Mouse (Mus musculus) MEL (cell line): ENCODE data around the gene 6430548M08Rik.

Experiments used
- CHD1 ChIP-seq: IDR thresholded peaks from 2 replicates; pipeline ENCODE4 v1.6.1; 2012; ENCODE audit warnings: low read depth, mild to moderate bottlenecking, inconsistent platforms, low read length, improper control_type of control experiment
- CTCF ChIP-seq, 3 experiments: IDR thresholded peaks in 2 of 3; conservative IDR thresholded peaks in 1 of 3; 2 replicates each; pipeline ENCODE4 v1.5.1; 2011 to 2012; ENCODE audit warnings: low read length in 3 of 3, low read depth in 2 of 3, mild to moderate bottlenecking in 2 of 3, improper control_type of control experiment in 1 of 3, inconsistent platforms in 1 of 3, mixed read lengths in 1 of 3, moderate library complexity in 1 of 3; ENCODE audit not compliant: control insufficient read depth in 1 of 3, insufficient read depth in 1 of 3, poor library complexity in 1 of 3, severe bottlenecking in 1 of 3
- ELF1 ChIP-seq: IDR thresholded peaks from 2 replicates; pipeline ENCODE4 v1.6.1; 2014; ENCODE audit warnings: low read depth, mild to moderate bottlenecking, inconsistent platforms, low read length, improper control_type of control experiment, moderate library complexity
- GABPA ChIP-seq: IDR thresholded peaks from 2 replicates; pipeline ENCODE4 v1.6.1; 2012; ENCODE audit warnings: low read depth, mild to moderate bottlenecking, inconsistent platforms, low read length, improper control_type of control experiment, moderate library complexity
- HCFC1 ChIP-seq: IDR thresholded peaks from 2 replicates; pipeline ENCODE4 v1.6.1; 2012; ENCODE audit warnings: low read depth, mild to moderate bottlenecking, inconsistent platforms, low read length, improper control_type of control experiment, moderate library complexity
- JUND ChIP-seq: IDR thresholded peaks from 2 replicates; pipeline ENCODE4 v1.6.1; 2011; ENCODE audit warnings: low read depth, mild to moderate bottlenecking, improper control_type of control experiment, low read length
- KAT2A ChIP-seq: conservative IDR thresholded peaks from 2 replicates; pipeline ENCODE4 v1.6.1; 2012; ENCODE audit warnings: low read depth, low read length, improper control_type of control experiment, inconsistent platforms
- MAFK ChIP-seq: IDR thresholded peaks from 2 replicates; pipeline ENCODE4 v1.6.1; 2011; ENCODE audit warnings: low read depth, mild to moderate bottlenecking, low read length, improper control_type of control experiment, borderline replicate concordance
- MAX ChIP-seq: IDR thresholded peaks from 2 replicates; pipeline ENCODE4 v1.6.1; 2011; ENCODE audit warnings: low read length, improper control_type of control experiment
- NELFE ChIP-seq: IDR thresholded peaks from 2 replicates; pipeline ENCODE4 v1.6.1; 2011; ENCODE audit warnings: low read depth, low read length, improper control_type of control experiment
- POLR2A ChIP-seq, 2 experiments: IDR thresholded peaks; 2 replicates each; pipeline ENCODE4 v1.6.1; 2011 to 2012; ENCODE audit warnings: low read length in 2 of 2, mild to moderate bottlenecking in 2 of 2, control low read depth in 1 of 2, improper control_type of control experiment in 1 of 2, low read depth in 1 of 2, moderate library complexity in 1 of 2; ENCODE audit not compliant: control insufficient read depth in 1 of 2, insufficient read depth in 1 of 2, poor library complexity in 1 of 2
- POLR2AphosphoS5 ChIP-seq: IDR thresholded peaks from 2 replicates; pipeline ENCODE4 v1.6.1; 2012; ENCODE audit warnings: low read depth, borderline replicate concordance, mild to moderate bottlenecking, inconsistent platforms, low read length, moderate library complexity, mixed read lengths
- TBP ChIP-seq: IDR thresholded peaks from 2 replicates; pipeline ENCODE4 v1.8.0; 2011; ENCODE audit warnings: low read depth, low read length, improper control_type of control experiment
- TCF12 ChIP-seq: IDR thresholded peaks from 2 replicates; pipeline ENCODE4 v1.6.1; 2014; ENCODE audit warnings: low read depth, mild to moderate bottlenecking, inconsistent platforms, low read length, improper control_type of control experiment, moderate library complexity

- TF ChIP-seq TBP (no peak), POLR2A (IDR thresholded peaks at IDR 0.05; ENCODE audit: control insufficient read depth in 1 of 2, insufficient read depth in 1 of 2, low read depth in 1 of 2, low read length in 2 of 2, poor library complexity in 1 of 2) (no peak), CTCF (IDR thresholded peaks at IDR 0.05 in 2 of 3, conservative IDR thresholded peaks at IDR 0.05 in 1 of 3; ENCODE audit: control insufficient read depth in 1 of 3, insufficient read depth in 1 of 3, low read depth in 2 of 3, low read length in 3 of 3, poor library complexity in 1 of 3, severe bottlenecking in 1 of 3) (no peak), KAT2A (no peak), TCF12 (no peak), HCFC1 (no peak), POLR2AphosphoS5 (no peak), JUND (no peak), GABPA (no peak), MAFK (no peak), MAX (no peak), NELFE (no peak), CHD1 (no peak), ELF1 (no peak)
Measured at GRCm38 (mm10) chr8:120188510-120188909, 74.6 kb downstream of the 6430548M08Rik start.
